Comparison of ENCODE assay signal across 8 mouse cellular contexts in the genomic region with DNA sequence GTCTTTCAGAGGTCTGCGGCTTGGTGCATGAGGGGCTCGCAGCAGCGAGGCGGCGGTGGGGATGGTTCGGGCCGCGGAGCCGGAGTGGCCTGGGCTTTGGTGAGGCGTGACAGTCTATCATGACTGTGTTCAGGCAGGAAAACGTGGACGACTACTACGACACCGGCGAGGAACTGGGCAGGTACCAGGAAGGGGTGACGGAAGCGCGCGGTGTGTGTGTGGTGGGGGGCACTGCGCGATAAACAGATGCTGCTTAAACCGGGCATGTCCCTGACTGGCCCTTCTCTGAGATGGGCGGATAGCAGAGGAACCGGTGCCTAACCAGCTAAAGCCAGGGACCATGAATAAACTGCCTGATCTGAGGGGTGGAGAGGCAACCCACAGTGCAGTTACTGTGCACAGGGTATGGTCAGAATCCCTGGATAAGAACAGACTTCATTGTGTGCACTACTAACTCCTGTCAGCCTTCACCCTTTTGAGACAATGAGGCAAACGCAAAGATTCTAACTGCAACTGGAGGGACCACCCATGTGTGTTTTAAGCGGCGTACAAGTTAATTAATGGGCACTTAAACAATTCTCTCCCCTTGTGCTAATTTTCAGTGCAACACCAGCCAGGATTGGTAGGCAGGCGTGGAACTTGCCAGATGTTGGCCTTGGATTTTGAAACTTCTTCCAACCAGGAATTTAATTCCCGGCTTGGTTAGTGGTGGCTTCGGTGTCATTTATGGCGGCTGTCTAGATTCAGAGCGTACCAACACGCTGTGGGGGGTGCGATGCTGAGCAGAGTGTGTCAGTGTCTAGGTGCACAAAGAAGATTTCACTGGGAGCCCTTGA. TPM values are rescaled to one million over a fixed set of nuclear protein-coding genes. Genes with fewer than 3 reads are reported as not detected.
DNase-seq lines count a peak whose midpoint lies in the region; ATAC-seq and TF ChIP-seq lines count a peak whose summit lies in the region.

No protein-coding gene starts in this region.

- peak overlapping the region; percentile 30 to 66; a peak in 3 of 4 replicates for H3K27ac ChIP-seq in heart, embryonic 14.5 days (replicated peaks in 1 of 2; ENCODE audit: control insufficient read depth in 1 of 2, insufficient read depth in 1 of 2, low read depth in 2 of 2, low read length in 2 of 2)
- peak overlapping the region; percentile 93 for H3K27ac ChIP-seq in kidney, postnatal 0 days
- peak overlapping the region; percentile 86 for H3K27ac ChIP-seq in lung, embryonic 16.5 days (ENCODE audit: low read length)

- peak overlapping the region; percentile 83 for H3K9ac ChIP-seq in heart, embryonic 14.5 days (ENCODE audit: low read length)
- peak overlapping the region; percentile 87 for H3K9ac ChIP-seq in kidney, postnatal 0 days (ENCODE audit: low read depth, low read length)
- H3K9ac ChIP-seq in lung, embryonic 16.5 days (ENCODE audit: low read length) = peak overlapping the region; percentile 91

- WGBS in heart, embryonic 14.5 days = 16% methylated on average over 34 of the region's 34 CpGs
- 5% methylated on average over 34 of the region's 34 CpGs for WGBS in kidney, postnatal 0 days
- 10% methylated on average over 34 of the region's 34 CpGs for WGBS in lung, embryonic 16.5 days

- no peaks in the 10 kb centered on the region for H3K9me3 ChIP-seq in heart, embryonic 14.5 days (ENCODE audit: control insufficient read depth, low read length)
- no peaks in the 10 kb centered on the region for H3K9me3 ChIP-seq in kidney, postnatal 0 days (replicated peaks; ENCODE audit: low read length)
- H3K9me3 ChIP-seq in lung, embryonic 16.5 days (ENCODE audit: control insufficient read depth, low read length) = no peaks in the 10 kb centered on the region; the same call in 1 of the 2 replicates

- H3K4me2 ChIP-seq in heart, embryonic 14.5 days (ENCODE audit: low read length) = peak overlapping the region; percentile 99
- peak overlapping the region; percentile 99 for H3K4me2 ChIP-seq in kidney, postnatal 0 days (ENCODE audit: low read length)
- H3K4me2 ChIP-seq in lung, embryonic 16.5 days (ENCODE audit: low read depth, low read length) = peak overlapping the region; percentile 84

- no peak for TF ChIP-seq CTCF in kidney, postnatal 0 days (IDR thresholded peaks at IDR 0.05; ENCODE audit: low read depth)

- peak; percentile 28; the same call in 1 of the 2 replicates for ATAC-seq in heart, embryonic 14.5 days (ENCODE audit: insufficient number of reproducible peaks, insufficient read depth, low FRiP score, low read depth)
- peak; percentile 70 for ATAC-seq in kidney, postnatal 0 days (replicated peaks; ENCODE audit: low FRiP score, low read depth)
- peak; percentile 60 for ATAC-seq in lung, embryonic 16.5 days (ENCODE audit: low read depth)

- H3K36me3 ChIP-seq in heart, embryonic 14.5 days (ENCODE audit: control insufficient read depth, insufficient read depth, low read length) = no peaks in the 10 kb centered on the region
- H3K36me3 ChIP-seq in kidney, postnatal 0 days (ENCODE audit: insufficient read depth, low read length) = no peaks in the 10 kb centered on the region
- H3K36me3 ChIP-seq in lung, embryonic 16.5 days (ENCODE audit: control insufficient read depth, insufficient read depth, low read length) = no peaks in the 10 kb centered on the region

- no peaks in the 10 kb centered on the region for H3K27me3 ChIP-seq in heart, embryonic 14.5 days (ENCODE audit: control insufficient read depth, insufficient read depth, low read length)
- no peaks in the 10 kb centered on the region for H3K27me3 ChIP-seq in kidney, postnatal 0 days (ENCODE audit: insufficient read depth, low read length)
- H3K27me3 ChIP-seq in lung, embryonic 16.5 days (ENCODE audit: control insufficient read depth, insufficient read depth, low read depth, low read length) = no peaks in the 10 kb centered on the region

- no peaks in the 10 kb centered on the region for H3K4me1 ChIP-seq in heart, embryonic 14.5 days (ENCODE audit: control insufficient read depth in 2 of 2, insufficient read depth in 2 of 2, low read length in 2 of 2)
- 0 out of 2 replicates have a peak, but pooled peaks cover 4% of the 10 kb centered on the region for H3K4me1 ChIP-seq in kidney, postnatal 0 days (replicated peaks; ENCODE audit: insufficient read depth, low read length)
- peaks cover 18% of the 10 kb centered on the region for H3K4me1 ChIP-seq in lung, embryonic 16.5 days (replicated peaks; ENCODE audit: control insufficient read depth, insufficient read depth, low read length)

- peak overlapping the region; percentile 83 to 90 for H3K4me3 ChIP-seq in heart, embryonic 14.5 days (ENCODE audit: control insufficient read depth in 1 of 2, insufficient read depth in 1 of 2, low read depth in 1 of 2, low read length in 2 of 2)
- H3K4me3 ChIP-seq in kidney, postnatal 0 days (replicated peaks; ENCODE audit: low read depth, low read length) = peak overlapping the region; percentile 83
- peak overlapping the region; percentile 85 for H3K4me3 ChIP-seq in lung, embryonic 16.5 days (ENCODE audit: low read length)

- peak; percentile 54 for DNase-seq in CD4-positive, CD25-positive, alpha-beta regulatory T cell, adult 2 months (ENCODE audit: low read depth, low spot score)
- DNase-seq in MN1 (ENCODE audit: low spot score) = peak; percentile 41
- peak; percentile 27 for DNase-seq in embryo, embryonic 11.5 days (ENCODE audit: low read depth, low spot score)
- peak; percentile 45 for DNase-seq in kidney, postnatal 0 days (ENCODE audit: low spot score)
- peak; percentile 65 for DNase-seq in retina, embryonic 14.5 days (ENCODE audit: low spot score)
- DNase-seq in spleen, adult 18-20 months = no peak

RNA-seq across cellular contexts. Expression of a gene that starts 0.9 kb away (rescaled TPM):
- polyA plus RNA-seq in heart, embryonic 14.5 days (2014; fragmentation: Nextera tagmentation; extraction: Ambion mirVana) = 5.5 and 8.2 TPM in 2 replicates
- 21.4 and 22.1 TPM in 2 replicates for polyA plus RNA-seq in kidney, postnatal 0 days (2015; fragmentation: Nextera tagmentation; extraction: Ambion mirVana)
- polyA plus RNA-seq in lung, embryonic 16.5 days (2015; fragmentation: Nextera tagmentation; extraction: Ambion mirVana) = 40.8 and 43.4 TPM in 2 replicates

Comparison
In these comparisons a context has a peak if more than half of its experiments do, and no peak if none do; other contexts are left out.
1. DNase-seq: peak in CD4-positive, CD25-positive, alpha-beta regulatory T cell, adult 2 months (single experiment), MN1 (single experiment), embryo, embryonic 11.5 days (single experiment), kidney, postnatal 0 days (single experiment) and retina, embryonic 14.5 days (single experiment); none in spleen, adult 18-20 months (0 of 2).
2. Peak in every context shown above with its lines, with median percentiles within 50 percentile points of each other: ATAC-seq, H3K27ac ChIP-seq, H3K4me2 ChIP-seq, H3K4me3 ChIP-seq and H3K9ac ChIP-seq.